Mouse (Mus musculus) liver, adult 2 months (tissue): Measurements from ENCODE around the gene Lgals12.

Experiments used
- CTCF ChIP-seq: fragments of 200-500 bp; IDR thresholded peaks from 2 replicates; pipeline ENCODE4 v1.5.1; 2011; ENCODE audit warnings: low read depth, low read length, control low read depth
- POLR2A ChIP-seq: fragments of 200-500 bp; IDR thresholded peaks from 2 replicates; pipeline ENCODE4 v1.6.1; 2011; ENCODE audit warnings: low read length, control low read depth; ENCODE audit not compliant: insufficient read depth; ENCODE audit errors: extremely low read depth

GRCm38 (mm10) chr19:7617085-7617484, 10.1 kb upstream of the Lgals12 start:
- TF ChIP-seq POLR2A (no peak), CTCF (no peak)
